ENCODE assay signal across 21 mouse cellular contexts in the genomic region with DNA sequence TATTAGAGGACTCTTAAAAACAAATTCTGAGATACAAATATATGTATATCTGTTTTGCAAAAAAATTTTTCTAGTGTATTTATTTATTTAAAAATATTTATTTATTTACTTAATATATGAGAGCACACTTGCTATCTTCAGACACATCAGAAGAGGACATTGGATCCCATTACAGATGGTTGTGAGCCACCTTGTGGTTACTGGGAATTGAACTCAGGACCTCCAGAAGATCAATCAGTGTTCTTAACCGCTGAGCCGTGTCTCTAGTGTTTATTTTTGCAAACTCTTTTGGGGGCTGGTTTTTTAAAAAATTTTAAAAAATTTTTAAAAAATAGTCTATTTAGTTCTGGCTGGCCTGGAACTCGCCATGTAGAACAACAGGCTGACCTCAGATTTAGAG.
"Had no signal": no experiment of that assay in that cellular context is flagged by ENCODE, and none has a peak within 500 bp of the region (broad histone marks: within the 10 kb centered on the region; RNA-seq: fewer than 3 reads in every experiment).

No protein-coding gene starts in this region.

- DNase-seq: kidney, adult 11 months; kidney, adult 9 months; kidney, postnatal 25 days; left cerebral cortex, postnatal 4 days; lung, adult 2 months; lung, postnatal 36 days; retina, postnatal 1 day; right cerebral cortex, postnatal 25 days; spleen, adult 18-20 months; thymus, adult 18-20 months; thymus, postnatal 36 days had no signal

- H3K27ac ChIP-seq: limb, embryonic 12.5 days; limb, embryonic 15.5 days; liver, embryonic 12.5 days; liver, embryonic 15.5 days; midbrain, embryonic 10.5 days; midbrain, embryonic 13.5 days; neural tube, embryonic 12.5 days; neural tube, embryonic 15.5 days; stomach, embryonic 15.5 days had no signal

- H3K9me3 ChIP-seq: limb, embryonic 12.5 days; limb, embryonic 15.5 days; liver, embryonic 12.5 days; liver, embryonic 15.5 days; megakaryocyte, embryonic 14.5 days; midbrain, embryonic 10.5 days; midbrain, embryonic 13.5 days; neural tube, embryonic 12.5 days; neural tube, embryonic 15.5 days; stomach, embryonic 15.5 days had no signal

- H3K36me3 ChIP-seq: limb, embryonic 12.5 days; liver, embryonic 12.5 days; liver, embryonic 15.5 days; midbrain, embryonic 10.5 days; midbrain, embryonic 13.5 days; neural tube, embryonic 12.5 days; neural tube, embryonic 15.5 days; stomach, embryonic 15.5 days had no signal

- H3K9ac ChIP-seq: limb, embryonic 12.5 days; limb, embryonic 15.5 days; liver, embryonic 12.5 days; liver, embryonic 15.5 days; midbrain, embryonic 13.5 days; neural tube, embryonic 12.5 days; neural tube, embryonic 15.5 days; stomach, embryonic 15.5 days had no signal

- ATAC-seq: liver, embryonic 12.5 days; midbrain, embryonic 13.5 days had no signal

- H3K4me2 ChIP-seq: limb, embryonic 12.5 days; limb, embryonic 15.5 days; liver, embryonic 12.5 days; liver, embryonic 15.5 days; midbrain, embryonic 13.5 days; neural tube, embryonic 12.5 days; neural tube, embryonic 15.5 days; stomach, embryonic 15.5 days had no signal

- H3K4me3 ChIP-seq: limb, embryonic 12.5 days; limb, embryonic 15.5 days; liver, embryonic 12.5 days; liver, embryonic 15.5 days; megakaryocyte, embryonic 14.5 days; midbrain, embryonic 10.5 days; midbrain, embryonic 13.5 days; neural tube, embryonic 12.5 days; neural tube, embryonic 15.5 days; stomach, embryonic 15.5 days had no signal

- H3K4me1 ChIP-seq: liver, embryonic 15.5 days; midbrain, embryonic 10.5 days; midbrain, embryonic 13.5 days had no signal

- H3K27me3 ChIP-seq: limb, embryonic 15.5 days; liver, embryonic 12.5 days; liver, embryonic 15.5 days; megakaryocyte, embryonic 14.5 days; midbrain, embryonic 13.5 days; neural tube, embryonic 12.5 days; neural tube, embryonic 15.5 days; stomach, embryonic 15.5 days had no signal
